Mouse (Mus musculus) kidney, postnatal 0 days (tissue): ENCODE results near the gene Mtch1. TPM values are rescaled to one million over a fixed set of nuclear protein-coding genes. Genes with fewer than 3 reads are reported as not detected.
"Not testable (repeated sequence)": the region's sequence is repeated elsewhere in the genome, so short reads cannot be mapped to it uniquely, and the experiment has no call there.

Experiments
- ATAC-seq: fragments of 200-750 bp; cut with Nextera tagmentation; replicated peaks from 2 replicates; pipeline ENCODE4 v1.8.0; 2017; ENCODE audit warnings: low read depth, moderate number of reproducible peaks, moderate TSS enrichment, moderate library complexity; ENCODE audit not compliant: low FRiP score
- DNase-seq: peaks from one replicate; pipeline ENCODE4 v3.0.0-alpha.2; 2016; ENCODE audit warnings: low spot score
- H3K27ac ChIP-seq: fragments of 300-500 bp; sonication (generic); 2 replicates; pipeline ENCODE4 v1.5.1; 2014; ENCODE audit warnings: mild to moderate bottlenecking
- H3K27me3 ChIP-seq: fragments of 300-500 bp; sonication (generic); 2 replicates; pipeline ENCODE4 v1.6.1; 2014; ENCODE audit warnings: low read length, mixed read lengths; ENCODE audit not compliant: insufficient read depth
- H3K36me3 ChIP-seq: fragments of 300-500 bp; sonication (generic); 2 replicates; pipeline ENCODE4 v1.6.1; 2014; ENCODE audit warnings: low read length, mixed read lengths; ENCODE audit not compliant: insufficient read depth
- H3K4me1 ChIP-seq: fragments of 300-500 bp; sonication (generic); replicated peaks from 2 replicates; pipeline ENCODE4 v1.6.1; 2014; ENCODE audit warnings: antibody characterized with exemption, low read length, mixed read lengths; ENCODE audit not compliant: insufficient read depth
- H3K4me2 ChIP-seq: fragments of 300-500 bp; sonication (generic); 2 replicates; pipeline ENCODE4 v1.6.1; 2014; ENCODE audit warnings: mild to moderate bottlenecking, low read length, moderate library complexity, mixed read lengths
- H3K4me3 ChIP-seq: fragments of 300-500 bp; sonication (generic); replicated peaks from 2 replicates; pipeline ENCODE4 v1.5.1; 2014; ENCODE audit warnings: low read depth, low read length
- H3K9ac ChIP-seq: fragments of 300-500 bp; sonication (generic); 2 replicates; pipeline ENCODE4 v1.6.1; 2014; ENCODE audit warnings: low read depth, low read length
- H3K9me3 ChIP-seq: fragments of 300-500 bp; sonication (generic); replicated peaks from 2 replicates; pipeline ENCODE4 v1.6.1; 2016; ENCODE audit warnings: low read length, inconsistent platforms, mixed read lengths
- CTCF ChIP-seq: IDR thresholded peaks from 2 replicates; pipeline ENCODE4 v1.5.1; 2016; ENCODE audit warnings: antibody characterized with exemption, low read depth, mild to moderate bottlenecking, moderate library complexity
- whole genome bisulfite sequencing: fragments of 180-500 bp; shearing (Covaris S2); extraction: QIAGEN DNeasy Blood & Tissue Kit; methylation state at CpG from one replicate; pipeline ENCODE4 v1.1.7; 2014; 5-methylcytosine and 5-hydroxymethylcytosine counted together
- polyA plus RNA-seq: library from polyadenylated mRNA; unstranded; fragments of >200 nt; fragmentation: Nextera tagmentation; extraction: Ambion mirVana; gene quantifications from 2 replicates; pipeline ENCODE4 v1.2.1, GENCODE M21; 2015

Mtch1 gene
- polyA plus RNA-seq, 1 experiment from 2014 or later: 307 TPM

DNA sequence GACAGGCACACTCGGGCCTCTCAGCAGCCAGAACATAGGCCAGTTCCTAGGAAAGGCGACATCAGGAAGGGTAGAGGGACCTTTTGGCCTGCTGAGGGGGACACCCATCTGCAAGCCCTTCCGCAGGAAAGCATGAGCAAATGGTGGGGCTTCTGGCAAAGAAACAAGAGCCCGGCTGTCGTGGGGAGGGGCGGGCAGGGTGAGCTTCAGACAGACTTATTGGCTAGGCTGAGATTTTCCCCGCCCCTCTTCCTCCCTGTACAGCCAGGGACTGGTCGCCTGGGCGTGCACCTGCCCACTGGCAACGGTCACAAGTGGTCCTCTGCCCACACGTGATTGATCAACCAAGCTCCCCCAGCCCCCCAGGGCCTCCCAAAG, 8.7 kb upstream of the Mtch1 start:
- Histone ChIP-seq H3K4me2 (peak overlapping the region; percentile 56), H3K27ac (peak overlapping the region; percentile 94), H3K4me3 (peak overlapping the region; percentile 20), H3K36me3 (no peaks in the 10 kb centered on the region), H3K4me1 (peaks cover 20% of the 10 kb centered on the region), H3K9ac (peak overlapping the region; percentile 52), H3K27me3 (no peaks in the 10 kb centered on the region), H3K9me3 (no peaks in the 10 kb centered on the region)
- WGBS: 4% methylated on average over 11 of the region's 11 CpGs
- DNase-seq (peak; percentile 96), ATAC-seq (peak; percentile 89)
- TF ChIP-seq CTCF: no peak

DNA sequence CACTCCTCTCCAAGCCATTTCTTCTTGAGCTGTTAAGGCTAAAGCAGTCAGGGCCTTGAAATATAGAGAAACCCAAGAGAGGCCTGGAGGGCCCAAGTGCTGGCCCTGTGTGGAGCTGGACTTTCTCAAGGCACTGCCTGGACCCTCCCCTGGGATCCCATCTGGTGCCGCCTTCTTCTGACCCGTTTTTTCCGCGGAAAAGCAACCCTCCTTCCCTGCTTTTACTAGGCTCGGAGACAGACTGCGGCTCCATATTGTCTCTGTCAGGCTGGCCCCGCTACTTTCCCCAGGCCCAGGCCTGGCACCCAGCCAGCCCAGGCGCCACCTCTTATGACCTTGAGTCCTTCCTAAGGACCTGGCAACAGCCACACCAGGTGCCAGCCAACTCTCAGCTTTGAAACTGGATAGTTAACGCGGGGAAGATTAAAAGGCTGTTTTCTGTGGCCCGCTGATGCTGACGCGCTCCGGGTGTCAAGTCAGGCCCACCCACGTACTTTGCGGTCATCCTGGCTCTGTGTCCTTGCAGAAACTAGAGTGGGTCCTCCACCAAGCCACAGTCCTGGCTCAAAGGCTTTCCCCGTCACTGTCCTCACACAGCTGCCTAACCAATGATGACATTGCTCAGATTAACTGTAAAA, 8.2 kb upstream of the Mtch1 start:
- H3K27me3 ChIP-seq: no peaks in the 10 kb centered on the region
- WGBS: 6% methylated on average over 17 of the region's 17 CpGs
- H3K27ac ChIP-seq: peak overlapping the region; percentile 94
- peak overlapping the region; percentile 56 for H3K4me2 ChIP-seq
- peak overlapping the region; percentile 20; the same call in 1 of the 2 replicates for H3K4me3 ChIP-seq
- H3K36me3 ChIP-seq: no peaks in the 10 kb centered on the region
- peak overlapping the region; percentile 52 for H3K9ac ChIP-seq
- peak; percentile 34 for ATAC-seq
- TF ChIP-seq CTCF: no peak
- peaks cover 20% of the 10 kb centered on the region for H3K4me1 ChIP-seq
- no peaks in the 10 kb centered on the region for H3K9me3 ChIP-seq
- DNase-seq: no peak

DNA sequence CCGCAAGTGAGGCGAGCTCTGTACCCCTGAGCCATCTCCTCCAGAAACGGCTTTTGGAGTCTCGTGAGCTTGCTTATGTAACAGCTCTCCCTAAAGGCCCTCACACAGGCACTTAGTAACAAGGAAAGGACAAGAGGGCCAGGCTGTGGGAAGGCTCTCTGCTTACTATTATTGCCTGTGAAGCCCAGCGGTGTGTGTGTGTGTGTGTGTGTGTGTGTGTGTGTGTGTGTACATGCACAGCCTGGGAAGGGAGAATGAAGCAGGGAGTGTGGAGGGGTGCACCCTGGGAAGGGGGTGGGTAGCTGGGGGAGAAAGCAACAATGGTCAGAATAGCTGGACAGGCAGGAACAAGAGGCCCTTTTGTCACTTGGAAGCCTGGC, 7.7 kb upstream of the Mtch1 start:
- no peaks in the 10 kb centered on the region for H3K27me3 ChIP-seq
- WGBS: 34% methylated on average over 5 of the region's 5 CpGs
- DNase-seq (peak; percentile 43), ATAC-seq (peak; percentile 35; the same call in 1 of the 2 replicates)
- H3K4me3 ChIP-seq: no peak overlapping the region
- peak overlapping the region; percentile 56; the same call in 1 of the 2 replicates for H3K4me2 ChIP-seq
- peak overlapping the region; percentile 52 for H3K9ac ChIP-seq
- no peaks in the 10 kb centered on the region for H3K9me3 ChIP-seq
- TF ChIP-seq CTCF: no peak
- H3K4me1 ChIP-seq: peaks cover 20% of the 10 kb centered on the region
- no peaks in the 10 kb centered on the region for H3K36me3 ChIP-seq
- H3K27ac ChIP-seq: peak overlapping the region; percentile 94

DNA sequence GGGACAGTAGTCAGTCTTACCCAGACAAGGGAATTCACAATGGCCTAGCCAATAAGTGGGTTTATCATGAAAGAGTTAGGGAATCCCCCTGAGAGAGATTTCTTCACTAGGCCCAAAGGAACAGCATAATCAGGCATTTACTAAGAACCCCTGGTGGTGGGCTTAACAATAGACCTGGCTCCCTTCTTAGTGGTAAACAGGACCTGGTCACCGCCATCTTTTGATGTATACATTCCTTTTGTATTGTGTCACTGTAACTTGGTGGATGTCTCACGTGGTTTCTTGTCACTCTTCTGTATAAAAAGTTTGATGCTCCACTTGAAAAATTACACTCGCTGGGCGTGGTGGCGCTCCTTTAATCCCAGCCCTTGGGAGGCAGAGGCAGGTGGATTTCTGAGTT, 3.3 kb upstream of the Mtch1 start:
- H3K36me3 ChIP-seq, H3K9me3 ChIP-seq, ATAC-seq, H3K4me1 ChIP-seq, H3K4me2 ChIP-seq, H3K9ac ChIP-seq, H3K4me3 ChIP-seq, DNase-seq, H3K27ac ChIP-seq, H3K27me3 ChIP-seq: not testable (repeated sequence)
- 81% methylated on average over 5 of the region's 5 CpGs for WGBS

DNA sequence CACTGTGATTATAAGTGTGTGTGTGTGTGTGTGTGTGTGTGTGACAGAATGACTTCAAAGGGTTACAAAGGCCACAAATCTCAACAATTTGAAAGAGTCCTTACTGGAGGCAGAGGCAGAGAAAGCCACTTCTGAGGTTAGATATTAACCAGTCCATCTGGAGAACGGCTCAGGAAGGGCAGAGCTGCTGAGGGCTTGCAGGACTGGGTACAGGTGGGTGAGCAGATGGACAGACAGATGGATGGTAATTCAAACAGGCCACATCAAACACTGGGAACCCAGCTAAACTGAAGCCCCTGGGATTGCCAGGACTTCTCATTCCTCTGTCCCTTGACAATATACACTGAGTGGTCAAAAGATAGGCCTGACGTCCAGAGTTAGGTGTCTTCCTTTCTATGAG, 1.3 kb upstream of the Mtch1 start:
- H3K9ac ChIP-seq: no peak overlapping the region
- H3K27ac ChIP-seq: peak overlapping the region; percentile 96
- no peak overlapping the region for H3K4me2 ChIP-seq

DNA sequence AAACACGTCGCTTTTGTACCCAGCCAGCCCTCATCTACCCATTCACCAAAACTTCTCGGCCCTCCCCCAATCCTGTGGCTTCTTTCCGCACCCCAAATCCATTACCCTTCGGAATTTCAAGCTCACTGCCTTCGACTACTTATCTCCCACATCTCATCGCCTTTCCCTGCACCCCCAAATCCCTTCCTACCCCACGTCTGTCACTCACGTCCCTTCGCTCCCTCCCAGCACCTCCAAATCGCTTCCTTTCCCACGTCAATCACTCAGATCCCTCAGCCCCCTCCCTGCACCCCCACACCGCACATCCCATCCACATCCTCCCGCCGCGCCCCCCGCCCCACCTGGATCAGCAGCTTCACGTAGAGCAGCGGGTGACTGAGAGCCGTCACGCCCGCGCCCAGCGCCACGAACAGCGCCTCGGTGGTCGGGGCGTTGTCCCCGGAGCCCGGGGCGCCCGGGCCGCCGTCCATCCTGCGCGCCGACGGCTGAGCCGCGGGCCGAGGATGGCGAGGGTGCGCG, 549 bp downstream of the Mtch1 start:
- TF ChIP-seq CTCF: no peak
- Histone ChIP-seq H3K4me2 (peak overlapping the region; percentile 78), H3K27me3 (no peaks in the 10 kb centered on the region), H3K27ac (peak overlapping the region; percentile 96), H3K4me1 (peaks cover 18% of the 10 kb centered on the region), H3K36me3 (peaks cover 13% of the 10 kb centered on the region; the same call in 1 of the 2 replicates), H3K9ac (peak overlapping the region; percentile 96), H3K4me3 (peak overlapping the region; percentile 96), H3K9me3 (no peaks in the 10 kb centered on the region)
- ATAC-seq (no peak; the same call in 1 of the 2 replicates), DNase-seq (no peak)
- WGBS: under 1% methylated on average over 43 of the region's 45 CpGs

More for the DNA sequence above, 1.3 kb upstream of the Mtch1 start:
- DNase-seq: no peak
- 62% methylated on average over 2 of the region's 2 CpGs for WGBS
- Histone ChIP-seq H3K4me3 (no peak overlapping the region), H3K4me1 (0 out of 2 replicates have a peak, but pooled peaks cover 11% of the 10 kb centered on the region), H3K27me3 (no peaks in the 10 kb centered on the region), H3K36me3 (peaks cover 5% of the 10 kb centered on the region; the same call in 1 of the 2 replicates), H3K9me3 (no peaks in the 10 kb centered on the region)
- no peak for ATAC-seq
- no peak for TF ChIP-seq CTCF
